Mouse (Mus musculus) midbrain, embryonic 14.5 days (tissue): ENCODE data around the gene Tmem205. TPM values are rescaled to one million over a fixed set of nuclear protein-coding genes. Genes with fewer than 3 reads are reported as not detected.

Source experiments
- ATAC-seq: fragments of 200-750 bp; cut with Nextera tagmentation; 2 replicates; pipeline ENCODE4 v1.8.0; 2017; ENCODE audit warnings: moderate number of reproducible peaks, moderate library complexity; ENCODE audit not compliant: low FRiP score, low TSS enrichment
- DNase-seq: peaks from one replicate; pipeline ENCODE4 v3.0.0-alpha.2; 2015
- H3K27ac ChIP-seq: fragments of 300-500 bp; sonication (generic); replicated peaks from 2 replicates; pipeline ENCODE4 v1.5.1; 2014; ENCODE audit warnings: mild to moderate bottlenecking, low read depth, low read length, moderate library complexity
- H3K27me3 ChIP-seq: fragments of 300-500 bp; sonication (generic); 2 replicates; pipeline ENCODE4 v1.6.1; 2014; ENCODE audit warnings: low read length, control low read depth, mixed read lengths; ENCODE audit not compliant: control insufficient read depth, insufficient read depth
- H3K36me3 ChIP-seq: fragments of 300-500 bp; sonication (generic); 2 replicates; pipeline ENCODE4 v1.6.1; 2014; ENCODE audit warnings: low read length, control low read depth; ENCODE audit not compliant: control insufficient read depth, insufficient read depth
- H3K4me1 ChIP-seq: fragments of 300-500 bp; sonication (generic); 2 replicates; pipeline ENCODE4 v1.6.1; 2014; ENCODE audit warnings: mild to moderate bottlenecking, antibody characterized with exemption, low read length, control low read depth; ENCODE audit not compliant: control insufficient read depth, insufficient read depth
- H3K4me2 ChIP-seq: fragments of 300-500 bp; sonication (generic); 2 replicates; pipeline ENCODE4 v1.6.1; 2014; ENCODE audit warnings: mild to moderate bottlenecking, low read length, moderate library complexity
- H3K4me3 ChIP-seq: fragments of 300-500 bp; sonication (generic); replicated peaks from 2 replicates; pipeline ENCODE4 v1.5.1; 2014; ENCODE audit warnings: low read depth, low read length
- H3K9ac ChIP-seq: fragments of 300-500 bp; sonication (generic); replicated peaks from 2 replicates; pipeline ENCODE4 v1.6.1; 2014; ENCODE audit warnings: mild to moderate bottlenecking, low read length, moderate library complexity
- H3K9me3 ChIP-seq: fragments of 300-500 bp; sonication (generic); 2 replicates; pipeline ENCODE4 v1.6.1; 2016; ENCODE audit warnings: low read length, control low read depth, mixed read lengths; ENCODE audit not compliant: control insufficient read depth
- WGBS: fragments of 180-500 bp; shearing (Covaris S2); extraction: QIAGEN DNeasy Blood & Tissue Kit; methylation state at CpG from one replicate; pipeline ENCODE4 v1.1.7; 2014; 5-methylcytosine and 5-hydroxymethylcytosine counted together
- polyA plus RNA-seq: library from polyadenylated mRNA; unstranded; fragments of >200 nt; fragmentation: Nextera tagmentation; extraction: Ambion mirVana; gene quantifications from 2 replicates; pipeline ENCODE4 v1.2.1, GENCODE M21; 2014

The Tmem205 gene
- polyA plus RNA-seq, 1 experiment from 2014 or later: 42.2 TPM

GRCm38 (mm10) chr9:21960558-21961208 is 33.3 kb upstream of the Tmem205 start:
- Histone ChIP-seq H3K4me1 (peaks cover 20% of the 10 kb centered on the region), H3K27ac (no peak overlapping the region), H3K36me3 (no peaks in the 10 kb centered on the region), H3K4me2 (no peak overlapping the region), H3K27me3 (peaks cover 43% of the 10 kb centered on the region), H3K4me3 (no peak overlapping the region), H3K9ac (no peak overlapping the region), H3K9me3 (no peaks in the 10 kb centered on the region)
- ATAC-seq (no peak), DNase-seq (no peak)
- WGBS: 11% methylated on average over 26 of the region's 26 CpGs

DNA sequence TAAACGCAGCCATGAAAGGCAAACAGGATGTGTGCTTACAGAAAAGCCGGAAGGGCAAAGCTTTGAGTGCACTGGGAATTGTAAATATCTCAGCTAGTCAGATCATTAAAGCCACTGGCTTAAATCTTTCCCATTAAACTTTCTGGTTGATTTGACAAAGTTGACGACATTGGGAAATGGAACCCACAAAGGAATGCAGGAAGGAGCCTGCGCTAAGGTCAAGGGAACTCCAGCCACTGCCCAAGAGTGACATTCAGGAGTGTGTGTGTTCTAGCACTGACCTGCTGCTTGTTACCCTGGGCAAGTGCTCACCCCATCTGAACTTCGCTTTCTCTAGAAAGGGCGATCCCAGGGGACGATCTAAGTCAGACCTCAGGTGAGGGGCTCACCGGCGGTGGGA is 32.8 kb upstream of the Tmem205 start:
- WGBS: 61% methylated on average over 9 of the region's 9 CpGs
- ATAC-seq (no peak), DNase-seq (no peak)
- no peak overlapping the region for H3K9ac ChIP-seq
- no peak overlapping the region for H3K27ac ChIP-seq
- H3K27me3 ChIP-seq: peaks cover 43% of the 10 kb centered on the region
- H3K4me1 ChIP-seq: peaks cover 20% of the 10 kb centered on the region
- H3K4me3 ChIP-seq: no peak overlapping the region
- H3K4me2 ChIP-seq: no peak overlapping the region
- H3K9me3 ChIP-seq: no peaks in the 10 kb centered on the region
- no peaks in the 10 kb centered on the region for H3K36me3 ChIP-seq

- DNase-seq: no peak
- Histone ChIP-seq H3K4me2 (no peak overlapping the region), H3K27ac (no peak overlapping the region), H3K4me3 (no peak overlapping the region), H3K27me3 (peaks cover 43% of the 10 kb centered on the region), H3K9ac (no peak overlapping the region), H3K36me3 (no peaks in the 10 kb centered on the region), H3K4me1 (peaks cover 25% of the 10 kb centered on the region), H3K9me3 (no peaks in the 10 kb centered on the region)
- WGBS: 90% methylated on average over 7 of the region's 7 CpGs
- no peak for ATAC-seq
Measured at GRCm38 (mm10) chr9:21959244-21959643, 31.9 kb upstream of the Tmem205 start.

GRCm38 (mm10) chr9:21958372-21958771 is 31.0 kb upstream of the Tmem205 start:
- DNase-seq (no peak), ATAC-seq (no peak)
- Histone ChIP-seq H3K4me3 (no peak overlapping the region), H3K4me2 (no peak overlapping the region), H3K9me3 (no peaks in the 10 kb centered on the region), H3K27me3 (peaks cover 41% of the 10 kb centered on the region), H3K36me3 (no peaks in the 10 kb centered on the region), H3K9ac (no peak overlapping the region), H3K4me1 (peaks cover 32% of the 10 kb centered on the region), H3K27ac (no peak overlapping the region)
- 88% methylated on average over 5 of the region's 5 CpGs for WGBS

- H3K9ac ChIP-seq: peak within 1 kb of the TSS; percentile 68
- H3K36me3 ChIP-seq: no peaks in the 10 kb centered on the region
- H3K4me3 ChIP-seq: peak within 1 kb of the TSS; percentile 64
- DNase-seq (peak; percentile 98), ATAC-seq (peak; percentile 97)
- WGBS: under 1% methylated on average over 54 of the region's 54 CpGs
- H3K27ac ChIP-seq: peak within 1 kb of the TSS; percentile 94
- H3K27me3 ChIP-seq: peaks cover 15% of the 10 kb centered on the region
- peaks cover 17% of the 10 kb centered on the region; the same call in 1 of the 2 replicates for H3K4me1 ChIP-seq
- no peaks in the 10 kb centered on the region for H3K9me3 ChIP-seq
- peak within 1 kb of the TSS; percentile 68 for H3K4me2 ChIP-seq
Measured at GRCm38 (mm10) chr9:21955570-21956281, 28.4 kb upstream of the Tmem205 start, which contains the start of gene Swsap1. Gene Swsap1 (plus strand): TSS chr9:21955755.

DNA sequence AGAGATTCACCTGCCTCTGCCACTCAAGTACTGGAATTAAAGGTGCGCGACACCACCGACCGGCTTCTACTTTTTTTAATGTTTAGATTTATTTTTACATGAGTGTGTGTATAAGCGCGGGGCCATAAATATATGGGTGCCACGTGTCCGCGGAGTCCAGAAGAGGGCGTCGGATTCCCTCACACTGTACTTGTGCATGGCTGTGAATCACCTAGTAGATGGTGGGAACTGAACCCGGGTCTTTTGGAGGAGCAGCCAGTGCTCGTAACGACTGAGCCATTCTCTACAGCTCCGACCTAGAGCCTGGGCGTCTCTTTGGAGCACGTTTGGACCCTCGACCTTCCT is 27.8 kb upstream of the Tmem205 start:
- DNase-seq: no peak
- H3K27ac ChIP-seq: peak overlapping the region; percentile 94
- H3K4me1 ChIP-seq: peaks cover 17% of the 10 kb centered on the region; the same call in 1 of the 2 replicates
- 3% methylated on average over 18 of the region's 18 CpGs for WGBS
- peak overlapping the region; percentile 64 for H3K4me3 ChIP-seq
- no peaks in the 10 kb centered on the region for H3K36me3 ChIP-seq
- peak overlapping the region; percentile 37; the same call in 1 of the 2 replicates for H3K9ac ChIP-seq
- H3K9me3 ChIP-seq: no peaks in the 10 kb centered on the region
- peak overlapping the region; percentile 68 for H3K4me2 ChIP-seq
- peaks cover 10% of the 10 kb centered on the region for H3K27me3 ChIP-seq
- peak; percentile 52 for ATAC-seq

GRCm38 (mm10) chr9:21954635-21955034 is 27.3 kb upstream of the Tmem205 start:
- H3K4me3 ChIP-seq: peak overlapping the region; percentile 64; the same call in 1 of the 2 replicates
- ATAC-seq: no peak

DNA sequence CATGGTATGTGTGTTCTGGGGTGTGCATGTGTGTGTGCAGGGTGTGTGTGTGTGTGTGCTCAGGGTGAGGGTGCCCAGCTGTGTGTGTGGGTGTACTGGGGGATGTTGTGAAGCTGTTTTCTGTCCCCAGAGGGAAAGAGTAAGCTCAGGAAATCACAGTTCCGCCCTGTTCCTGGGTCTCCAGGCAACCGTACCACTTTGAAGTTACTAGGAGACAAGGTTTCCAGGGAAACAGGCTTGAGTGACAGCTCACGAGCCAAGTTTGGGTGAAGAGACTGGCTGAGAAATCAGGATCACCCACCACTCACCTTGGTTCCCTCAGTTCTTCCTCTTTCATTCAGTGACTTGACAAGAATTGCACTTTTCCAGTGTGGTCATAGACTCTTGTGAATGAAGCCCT is 26.2 kb upstream of the Tmem205 start:
- Histone ChIP-seq H3K27ac (peak overlapping the region; percentile 75), H3K9ac (no peak overlapping the region), H3K4me2 (peak overlapping the region; percentile 10; the same call in 1 of the 2 replicates), H3K4me3 (no peak overlapping the region), H3K4me1 (peaks cover 17% of the 10 kb centered on the region; the same call in 1 of the 2 replicates), H3K9me3 (no peaks in the 10 kb centered on the region), H3K27me3 (no peaks in the 10 kb centered on the region), H3K36me3 (no peaks in the 10 kb centered on the region)
- ATAC-seq (no peak), DNase-seq (peak; percentile 87)
- WGBS: 1% methylated on average over 3 of the region's 3 CpGs

More at GRCm38 (mm10) chr9:21954635-21955034, 27.3 kb upstream of the Tmem205 start:
- H3K27me3 ChIP-seq: peaks cover 4% of the 10 kb centered on the region
- H3K4me2 ChIP-seq: peak overlapping the region; percentile 68; the same call in 1 of the 2 replicates
- no peak overlapping the region for H3K9ac ChIP-seq
- 76% methylated on average over 3 of the region's 3 CpGs for WGBS
- H3K9me3 ChIP-seq: no peaks in the 10 kb centered on the region
- no peaks in the 10 kb centered on the region for H3K36me3 ChIP-seq
- no peak for DNase-seq
- H3K4me1 ChIP-seq: peaks cover 17% of the 10 kb centered on the region; the same call in 1 of the 2 replicates
- H3K27ac ChIP-seq: no peak overlapping the region
